Mouse (Mus musculus) cerebellum, adult 9-10 months (tissue): ENCODE results near the gene Rgcc.

Experiments
- DNase-seq: peaks from one replicate; pipeline ENCODE4 v3.0.0; 2022

Rgcc gene

GRCm38 (mm10) chr14:79301466-79301875, at the start of gene Rgcc:
TSS of gene Rgcc (minus strand) at chr14:79301645.
- DNase-seq = peak; percentile 95

GRCm38 (mm10) chr14:79346384-79346783, 44.9 kb upstream of the Rgcc start:
- DNase-seq = no peak

GRCm38 (mm10) chr14:79335613-79336012, 34.2 kb upstream of the Rgcc start:
- no peak for DNase-seq

- no peak for DNase-seq
Observed at GRCm38 (mm10) chr14:79331936-79332335, 30.5 kb upstream of the Rgcc start.

- DNase-seq = no peak
Observed at GRCm38 (mm10) chr14:79330944-79331561, 29.6 kb upstream of the Rgcc start.

GRCm38 (mm10) chr14:79327033-79327432, 25.6 kb upstream of the Rgcc start:
- DNase-seq = peak; percentile 69

- no peak for DNase-seq
Observed at GRCm38 (mm10) chr14:79324112-79324840, 22.8 kb upstream of the Rgcc start.

- no peak for DNase-seq
Observed at GRCm38 (mm10) chr14:79321881-79322280, 20.4 kb upstream of the Rgcc start.

GRCm38 (mm10) chr14:79321152-79321551, 19.7 kb upstream of the Rgcc start:
- DNase-seq = no peak

GRCm38 (mm10) chr14:79317602-79318001, 16.2 kb upstream of the Rgcc start:
- DNase-seq = no peak

- no peak for DNase-seq
Observed at GRCm38 (mm10) chr14:79315877-79316276, 14.4 kb upstream of the Rgcc start.

GRCm38 (mm10) chr14:79314245-79315010, 13.0 kb upstream of the Rgcc start:
- no peak for DNase-seq

- DNase-seq = no peak
Observed at GRCm38 (mm10) chr14:79313439-79314175, 12.2 kb upstream of the Rgcc start.

- no peak for DNase-seq
Observed at GRCm38 (mm10) chr14:79312719-79313118, 11.3 kb upstream of the Rgcc start.

- DNase-seq = no peak
Observed at GRCm38 (mm10) chr14:79311918-79312454, 10.5 kb upstream of the Rgcc start.

- no peak for DNase-seq
Observed at GRCm38 (mm10) chr14:79309115-79309514, 7.7 kb upstream of the Rgcc start.

- DNase-seq = no peak
Observed at GRCm38 (mm10) chr14:79308364-79308763, 6.9 kb upstream of the Rgcc start.

GRCm38 (mm10) chr14:79307908-79308307, 6.5 kb upstream of the Rgcc start:
- no peak for DNase-seq

- no peak for DNase-seq
Observed at GRCm38 (mm10) chr14:79307138-79307537, 5.7 kb upstream of the Rgcc start.

GRCm38 (mm10) chr14:79304873-79305464, 3.5 kb upstream of the Rgcc start:
- DNase-seq = no peak

GRCm38 (mm10) chr14:79303150-79303549, 1.7 kb upstream of the Rgcc start:
- DNase-seq = no peak

GRCm38 (mm10) chr14:79300641-79301350, 649 bp downstream of the Rgcc start:
- no peak for DNase-seq
